8 mouse cellular contexts compared by ENCODE assay signal in the genomic region with DNA sequence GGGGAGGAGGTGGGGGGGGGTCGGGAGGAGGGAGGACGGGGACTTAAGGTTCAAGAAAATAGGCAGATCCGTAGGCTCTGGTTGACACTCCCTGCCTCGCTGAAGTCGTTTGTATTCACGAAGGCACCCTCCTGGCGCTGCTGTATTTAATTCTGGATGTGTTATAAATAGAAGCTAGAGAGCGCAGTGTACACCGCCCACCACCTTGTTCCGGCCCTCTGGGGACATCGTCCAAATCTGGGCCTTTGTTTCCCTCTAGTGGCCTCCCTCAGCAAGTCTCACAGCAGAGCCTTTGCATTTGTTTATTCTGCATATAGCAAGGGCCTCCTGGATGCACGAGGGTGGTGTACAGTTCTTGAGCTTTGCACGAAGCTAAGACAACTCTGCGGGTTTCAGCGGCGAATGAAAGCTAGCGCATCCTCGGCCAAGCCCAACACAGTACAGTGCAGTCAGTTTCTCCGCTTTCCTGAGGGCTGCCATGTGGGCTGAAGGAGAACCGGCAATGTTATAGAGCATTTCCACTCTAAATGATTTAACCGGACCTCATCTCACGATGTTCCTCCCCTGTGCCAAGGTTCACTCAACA. TPM values are rescaled to one million over a fixed set of nuclear protein-coding genes. Genes with fewer than 3 reads are reported as not detected.
DNase-seq lines count a peak whose midpoint lies in the region; ATAC-seq and TF ChIP-seq lines count a peak whose summit lies in the region.

No protein-coding gene starts in this region.

- 11% methylated on average over 22 of the region's 22 CpGs for WGBS in forebrain, embryonic 13.5 days
- 7% methylated on average over 22 of the region's 22 CpGs for WGBS in heart, postnatal 0 days
- 11% methylated on average over 22 of the region's 22 CpGs for WGBS in liver, embryonic 13.5 days (ENCODE audit: insufficient replicate concordance)

- no peaks in the 10 kb centered on the region for H3K36me3 ChIP-seq in CH12.LX (replicated peaks in 1 of 2; ENCODE audit: control insufficient read depth in 1 of 2, insufficient read depth in 1 of 2, low read length in 1 of 2)
- no peaks in the 10 kb centered on the region for H3K36me3 ChIP-seq in forebrain, embryonic 13.5 days (ENCODE audit: poor library complexity, severe bottlenecking)
- H3K36me3 ChIP-seq in heart, postnatal 0 days (replicated peaks; ENCODE audit: control insufficient read depth, insufficient read depth, low read length): no peaks in the 10 kb centered on the region
- H3K36me3 ChIP-seq in liver, embryonic 13.5 days: no peaks in the 10 kb centered on the region
- no peaks in the 10 kb centered on the region for H3K36me3 ChIP-seq in splenic B cell, adult 2 months (ENCODE audit: control insufficient read depth, insufficient read depth, low read length, poor library complexity, severe bottlenecking)

- TF ChIP-seq POLR2A in CH12.LX (IDR thresholded peaks at IDR 0.05; ENCODE audit: low read depth, low read length): no peak

- H3K4me3 ChIP-seq in CH12.LX (replicated peaks in 1 of 3; ENCODE audit: low read depth in 2 of 3, low read length in 2 of 3, poor library complexity in 1 of 3): no peak overlapping the region
- peak overlapping the region; percentile 29 for H3K4me3 ChIP-seq in forebrain, embryonic 13.5 days
- H3K4me3 ChIP-seq in heart, postnatal 0 days (ENCODE audit: low read depth, low read length): peak overlapping the region; percentile 7
- peak overlapping the region; percentile 27; the same call in 1 of the 2 replicates for H3K4me3 ChIP-seq in liver, embryonic 13.5 days (replicated peaks)

- H3K27ac ChIP-seq in CH12.LX (ENCODE audit: insufficient read depth, low read depth): peak overlapping the region; percentile 23
- H3K27ac ChIP-seq in forebrain, embryonic 13.5 days: peak overlapping the region; percentile 84
- peak overlapping the region; percentile 73 for H3K27ac ChIP-seq in heart, postnatal 0 days (ENCODE audit: low read depth)
- H3K27ac ChIP-seq in liver, embryonic 13.5 days: no peak overlapping the region

- no peak for TF ChIP-seq EP300 in CH12.LX (IDR thresholded peaks at IDR 0.05; ENCODE audit: low read length)
- TF ChIP-seq EP300 in heart, postnatal 0 days (IDR thresholded peaks at IDR 0.05; ENCODE audit: low read depth): no peak

- peak; percentile 86 for TF ChIP-seq RAD21 in CH12.LX (IDR thresholded peaks at IDR 0.05; ENCODE audit: low read depth, low read length)

- no peaks in the 10 kb centered on the region for H3K9me3 ChIP-seq in CH12.LX (replicated peaks; ENCODE audit: low read length)
- no peaks in the 10 kb centered on the region for H3K9me3 ChIP-seq in forebrain, embryonic 13.5 days (replicated peaks)
- no peaks in the 10 kb centered on the region for H3K9me3 ChIP-seq in heart, postnatal 0 days (replicated peaks; ENCODE audit: control insufficient read depth, low read length)
- H3K9me3 ChIP-seq in liver, embryonic 13.5 days (replicated peaks): no peaks in the 10 kb centered on the region

- peak; percentile 93 for ATAC-seq in forebrain, embryonic 13.5 days
- peak; percentile 94 for ATAC-seq in heart, postnatal 0 days (ENCODE audit: insufficient read depth, low read depth)
- ATAC-seq in liver, embryonic 13.5 days (ENCODE audit: low read depth): peak; percentile 75

- H3K79me2 ChIP-seq in CH12.LX (replicated peaks; ENCODE audit: control insufficient read depth, extremely low read depth, insufficient read depth, poor library complexity, severe bottlenecking): no peaks in the 10 kb centered on the region

- dilution Hi-C loops in CH12.LX (cut with MboI; ENCODE audit: extremely low pct_ligation_motif_present, extremely low pct_unique_long_range_greater_than_20kb, low sequenced_read_pairs): no loop called here

- in situ Hi-C loops in CH12.LX (cut with MboI; ENCODE audit: low pct_ligation_motif_present, low pct_unique_long_range_greater_than_20kb, low sequenced_read_pairs): loop anchor here (5.0 to 25.0 kb wide), 3 partner anchors 45 to 345 kb away; a partner anchor contains a TSS

- H3K9ac ChIP-seq in CH12.LX (ENCODE audit: insufficient read depth, low read depth): no peak overlapping the region
- peak overlapping the region; percentile 51 for H3K9ac ChIP-seq in forebrain, embryonic 13.5 days
- no peak overlapping the region; the same call in 1 of the 2 replicates for H3K9ac ChIP-seq in heart, postnatal 0 days (replicated peaks; ENCODE audit: low read depth, low read length)
- no peak overlapping the region for H3K9ac ChIP-seq in liver, embryonic 13.5 days

- peaks cover 0 to 25% of the 10 kb centered on the region in 2 experiments; a peak in 2 of 4 replicates for H3K4me1 ChIP-seq in CH12.LX (ENCODE audit: control insufficient read depth in 1 of 2, insufficient read depth in 2 of 2)
- H3K4me1 ChIP-seq in forebrain, embryonic 13.5 days: peaks cover 19% of the 10 kb centered on the region
- peaks cover 9% of the 10 kb centered on the region for H3K4me1 ChIP-seq in heart, postnatal 0 days (ENCODE audit: control insufficient read depth, insufficient read depth)
- peaks cover 13% of the 10 kb centered on the region for H3K4me1 ChIP-seq in liver, embryonic 13.5 days (replicated peaks)

- DNase-seq in CH12.LX (ENCODE audit: extremely low read depth): peak; percentile 90
- peak; percentile 71 for DNase-seq in c-Kit-positive CD71-negative TER-119-negative erythroid progenitor cells, embryonic 14.5 days (ENCODE audit: low read depth)
- peak; percentile 93 for DNase-seq in heart, postnatal 0 days (ENCODE audit: low spot score)
- DNase-seq in kidney, postnatal 25 days: peak; percentile 76 to 84
- DNase-seq in liver, embryonic 13.5 days: peak; percentile 42
- peak; percentile 64 to 75 for DNase-seq in natural killer cell, adult 2 months (ENCODE audit: low spot score in 2 of 2)
- DNase-seq in splenic B cell, adult 2 months (ENCODE audit: low read depth, low spot score): peak; percentile 84

- peak; percentile 32 to 90; a peak in 3 of 4 replicates for TF ChIP-seq CTCF in CH12.LX (conservative IDR thresholded peaks at IDR 0.05 in 1 of 2, IDR thresholded peaks at IDR 0.05 in 1 of 2; ENCODE audit: low read depth in 2 of 2, low read length in 2 of 2)
- TF ChIP-seq CTCF in heart, postnatal 0 days (IDR thresholded peaks at IDR 0.05; ENCODE audit: low read depth): peak; percentile 80

- H3K4me2 ChIP-seq in CH12.LX (ENCODE audit: insufficient read depth, low read depth, poor library complexity, severe bottlenecking): peak overlapping the region; percentile 76
- H3K4me2 ChIP-seq in forebrain, embryonic 13.5 days: peak overlapping the region; percentile 52
- H3K4me2 ChIP-seq in heart, postnatal 0 days (ENCODE audit: low read depth, low read length): peak overlapping the region; percentile 48
- peak overlapping the region; percentile 49 for H3K4me2 ChIP-seq in liver, embryonic 13.5 days

- H3K27me3 ChIP-seq in CH12.LX (replicated peaks): no peaks in the 10 kb centered on the region
- H3K27me3 ChIP-seq in forebrain, embryonic 13.5 days: no peaks in the 10 kb centered on the region
- H3K27me3 ChIP-seq in heart, postnatal 0 days (ENCODE audit: control insufficient read depth, insufficient read depth, low read length): no peaks in the 10 kb centered on the region
- H3K27me3 ChIP-seq in liver, embryonic 13.5 days: no peaks in the 10 kb centered on the region
- no peaks in the 10 kb centered on the region for H3K27me3 ChIP-seq in splenic B cell, adult 2 months (ENCODE audit: control insufficient read depth, insufficient read depth, low read length, poor library complexity, severe bottlenecking)

TF ChIP-seq in CH12.LX, 34 proteins besides CTCF, POLR2A, EP300 and RAD21 (continues in another document):
- TF ChIP-seq MYC (IDR thresholded peaks at IDR 0.05; ENCODE audit: low read depth, low read length): peak; percentile 41; the same call in 1 of the 2 replicates
- no peak for TF ChIP-seq USF1 (IDR thresholded peaks at IDR 0.05; ENCODE audit: low read depth, low read length)
- peak; percentile 59 for TF ChIP-seq SMC3 (IDR thresholded peaks at IDR 0.05; ENCODE audit: low read depth, low read length)
- no peak for TF ChIP-seq HCFC1 (IDR thresholded peaks at IDR 0.05; ENCODE audit: low read depth, low read length)
- no peak for TF ChIP-seq MAFK (IDR thresholded peaks at IDR 0.05; ENCODE audit: insufficient replicate concordance, low read length)
- TF ChIP-seq ZMIZ1 (IDR thresholded peaks at IDR 0.05; ENCODE audit: low read depth, low read length): no peak
- peak; percentile 46; the same call in 1 of the 2 replicates for TF ChIP-seq ELF1 (IDR thresholded peaks at IDR 0.05; ENCODE audit: low read depth, low read length)
- peak; percentile 68 for TF ChIP-seq SIN3A (IDR thresholded peaks at IDR 0.05; ENCODE audit: low read length)
- no peak for TF ChIP-seq ZC3H11A (IDR thresholded peaks at IDR 0.05; ENCODE audit: low read depth, low read length)
- TF ChIP-seq KAT2A (IDR thresholded peaks at IDR 0.05; ENCODE audit: insufficient replicate concordance, low read length): 0 out of 2 replicates have a peak, but pooled peaks have one; percentile 45
- TF ChIP-seq IRF4 (IDR thresholded peaks at IDR 0.05; ENCODE audit: low read depth, low read length): no peak
- no peak for TF ChIP-seq JUND (conservative IDR thresholded peaks at IDR 0.05; ENCODE audit: low read depth, low read length)
- no peak for TF ChIP-seq PAX5 (IDR thresholded peaks at IDR 0.05; ENCODE audit: low read length)
- TF ChIP-seq ZKSCAN1 (IDR thresholded peaks at IDR 0.05; ENCODE audit: borderline replicate concordance, low read depth, low read length): no peak
- TF ChIP-seq MEF2A (IDR thresholded peaks at IDR 0.05; ENCODE audit: borderline replicate concordance, low read depth, low read length): peak; percentile 92
- peak; percentile 66; the same call in 1 of the 2 replicates for TF ChIP-seq MAZ (IDR thresholded peaks at IDR 0.05; ENCODE audit: low read depth, low read length)
- no peak for TF ChIP-seq RCOR1 (conservative IDR thresholded peaks at IDR 0.05; ENCODE audit: low read depth, low read length)
- TF ChIP-seq MXI1 (IDR thresholded peaks at IDR 0.05; ENCODE audit: low read depth, low read length): no peak
- TF ChIP-seq JUN (IDR thresholded peaks at IDR 0.05; ENCODE audit: insufficient read depth, low read depth, low read length): no peak
- no peak for TF ChIP-seq POLR2AphosphoS2 (IDR thresholded peaks at IDR 0.05; ENCODE audit: low read depth, low read length)
- TF ChIP-seq BHLHE40 (IDR thresholded peaks at IDR 0.05; ENCODE audit: low read depth, low read length): peak; percentile 76

RNA-seq across cellular contexts. Expression of a gene that starts 43.0 kb away (rescaled TPM):
- total RNA-seq in CH12.LX (2012; rRNA removed) (2,915 and 4,984 TPM in 2 replicates), CH12.LX (2014; rRNA removed) (7,143 and 7,761 TPM in 2 replicates)
- polyA plus RNA-seq in CH12.LX (2012; ENCODE audit: insufficient read length, low read depth): 5,629 and 6,462 TPM in 2 replicates
- 3,030 and 3,122 TPM in 2 replicates for polyA plus RNA-seq in forebrain, embryonic 13.5 days (2015; fragmentation: Nextera tagmentation; extraction: Ambion mirVana)
- 2,627 and 2,715 TPM in 2 replicates for total RNA-seq in heart, postnatal 0 days (2014; rRNA removed; ENCODE audit: low replicate concordance)
- 1,298 and 1,386 TPM in 2 replicates for polyA plus RNA-seq in heart, postnatal 0 days (2015; fragmentation: Nextera tagmentation; extraction: Ambion mirVana)
- 1,780 and 2,224 TPM in 2 replicates for polyA plus RNA-seq in liver, embryonic 13.5 days (2015; fragmentation: Nextera tagmentation; extraction: Ambion mirVana)

Comparison
In these comparisons a context has a peak if more than half of its experiments do, and no peak if none do; other contexts are left out.
1. DNase-seq: peak in every context shown above with its lines; median percentile 93 in heart, postnatal 0 days; 90 in CH12.LX; 84 in splenic B cell, adult 2 months; 80 in kidney, postnatal 25 days; 71 in c-Kit-positive CD71-negative TER-119-negative erythroid progenitor cells, embryonic 14.5 days; 70 in natural killer cell, adult 2 months; 42 in liver, embryonic 13.5 days.
2. H3K4me3 ChIP-seq: peak in forebrain, embryonic 13.5 days (single experiment), heart, postnatal 0 days (single experiment) and liver, embryonic 13.5 days (single experiment); none in CH12.LX (0 of 3).
3. Peak in every context shown above with its lines, with median percentiles within 50 percentile points of each other: H3K4me2 ChIP-seq and ATAC-seq.